Mouse (Mus musculus): ENCODE data around the gene Sin3a. TPM values are rescaled to one million over a fixed set of nuclear protein-coding genes. Genes with fewer than 3 reads are reported as not detected.

Gene Sin3a
- total RNA-seq, 2 experiments from 2014 or later, result 46.2 to 46.5 TPM

Other genes starting within 250 kb of the Sin3a start
- under 1 TPM in 1 of 2 experiments, not detected in 1; 0.43 TPM for gene Odf3l1, start 207.4 kb upstream of the Sin3a start, total RNA-seq (2021)
- 10 to 100 TPM; 55.6 to 56.6 TPM for gene Cspg4, start 207.0 kb upstream of the Sin3a start, total RNA-seq (2021)
- 10 to 100 TPM; 11.7 to 13.9 TPM for gene Snx33, start 143.7 kb upstream of the Sin3a start, total RNA-seq (2021)
- gene Imp3, start 134.6 kb upstream of the Sin3a start, total RNA-seq (2021), result 10 to 100 TPM; 53.5 to 54.4 TPM
- gene Snupn, start 121.2 kb upstream of the Sin3a start, total RNA-seq (2021), result 1 to 10 TPM; 8.6 to 9.1 TPM
- gene Ptpn9, start 77.1 kb upstream of the Sin3a start, total RNA-seq (2021), result 10 to 100 TPM; 24.5 to 25.1 TPM
- 10 to 100 TPM; 58.8 to 68.4 TPM for gene Man2c1, start 58.6 kb downstream of the Sin3a start, total RNA-seq (2021)
- 1 to 10 TPM; 3.5 to 5.0 TPM for gene Neil1, start 76.3 kb downstream of the Sin3a start, total RNA-seq (2021)
- 10 to 100 TPM; 31.1 to 33.0 TPM for gene Commd4, start 86.3 kb downstream of the Sin3a start, total RNA-seq (2021)
- not detected for gene Trcg1, start 164.5 kb downstream of the Sin3a start, total RNA-seq (2021)
- gene 1700017B05Rik, start 190.6 kb downstream of the Sin3a start, total RNA-seq (2021), result 10 to 100 TPM; 21.6 to 26.6 TPM